Mouse (Mus musculus): ENCODE data around the gene Mgmt.

- TF ChIP-seq CTCF (IDR thresholded peaks at IDR 0.05; ENCODE audit: extremely low read depth, insufficient read depth, insufficient read length, insufficient replicate concordance) (no peak), POLR2A (IDR thresholded peaks at IDR 0.05; ENCODE audit: low read depth, low read length) (no peak)
Observed at GRCm38 (mm10) chr7:137012687-137013086, 118.3 kb downstream of the Mgmt start.
